Mouse (Mus musculus): ENCODE results near the gene Mettl21a. TPM values are rescaled to one million over a fixed set of nuclear protein-coding genes. Genes with fewer than 3 reads are reported as not detected.
"Not testable (repeated sequence)": the region's sequence is repeated elsewhere in the genome, so short reads cannot be mapped to it uniquely, and the experiment has no call there.

Gene Mettl21a
- total and polyA plus RNA-seq, 2 experiments from 2014 or later: 11.8 to 17.0 TPM

- no peak overlapping the region for H3K4me2 ChIP-seq (ENCODE audit: low read depth)
- TF ChIP-seq CTCF (IDR thresholded peaks at IDR 0.05; ENCODE audit: low read depth): no peak
- no peak overlapping the region for H3K4me3 ChIP-seq (ENCODE audit: low read depth, low read length)
- H3K27me3 ChIP-seq (ENCODE audit: insufficient read depth, low read length): no peaks in the 10 kb centered on the region
- no peak overlapping the region for H3K9ac ChIP-seq
- ATAC-seq: no peak
- no peaks in the 10 kb centered on the region for H3K9me3 ChIP-seq (ENCODE audit: low read length)
- peaks cover 11% of the 10 kb centered on the region; the same call in 1 of the 2 replicates for H3K36me3 ChIP-seq (ENCODE audit: insufficient read depth)
- no peak overlapping the region for H3K27ac ChIP-seq (ENCODE audit: low read depth, low read length)
- no peak for DNase-seq
- no peaks in the 10 kb centered on the region for H3K4me1 ChIP-seq (ENCODE audit: insufficient read depth)
- 79% methylated on average over 7 of the region's 7 CpGs for WGBS
Observed at GRCm38 (mm10) chr1:64600413-64601077, 16.5 kb downstream of the Mettl21a start.

DNA sequence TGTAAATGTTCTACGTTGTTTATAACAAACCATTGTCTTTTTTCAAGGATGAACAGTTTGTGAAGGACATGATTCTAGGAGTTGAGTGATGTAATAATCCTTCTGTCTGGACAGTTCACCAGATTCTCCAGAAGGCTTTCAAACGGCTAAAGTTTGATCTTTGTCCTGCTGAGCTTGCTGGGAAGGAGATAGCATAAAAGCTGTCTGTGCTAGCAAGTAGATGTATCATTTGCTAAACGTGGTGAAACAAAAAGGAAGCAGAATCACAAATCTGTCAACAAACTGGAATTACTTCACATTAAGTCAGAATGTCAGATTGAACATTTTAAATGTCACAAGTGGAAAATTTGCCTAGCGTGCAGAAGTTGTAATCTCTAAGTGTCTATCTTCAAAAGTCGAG, 18.1 kb downstream of the Mettl21a start:
- TF ChIP-seq CTCF (IDR thresholded peaks at IDR 0.05; ENCODE audit: low read depth): no peak
- Histone ChIP-seq H3K9ac (no peak overlapping the region), H3K27me3 (ENCODE audit: insufficient read depth, low read length) (no peaks in the 10 kb centered on the region), H3K36me3 (ENCODE audit: insufficient read depth) (peaks cover 7% of the 10 kb centered on the region; the same call in 1 of the 2 replicates), H3K9me3 (ENCODE audit: low read length) (no peaks in the 10 kb centered on the region), H3K4me1 (ENCODE audit: insufficient read depth) (no peaks in the 10 kb centered on the region), H3K27ac (ENCODE audit: low read depth, low read length) (no peak overlapping the region), H3K4me3 (ENCODE audit: low read depth, low read length) (no peak overlapping the region), H3K4me2 (ENCODE audit: low read depth) (no peak overlapping the region)
- ATAC-seq: no peak
- DNase-seq: no peak
- WGBS: 55% methylated on average over 5 of the region's 5 CpGs

DNA sequence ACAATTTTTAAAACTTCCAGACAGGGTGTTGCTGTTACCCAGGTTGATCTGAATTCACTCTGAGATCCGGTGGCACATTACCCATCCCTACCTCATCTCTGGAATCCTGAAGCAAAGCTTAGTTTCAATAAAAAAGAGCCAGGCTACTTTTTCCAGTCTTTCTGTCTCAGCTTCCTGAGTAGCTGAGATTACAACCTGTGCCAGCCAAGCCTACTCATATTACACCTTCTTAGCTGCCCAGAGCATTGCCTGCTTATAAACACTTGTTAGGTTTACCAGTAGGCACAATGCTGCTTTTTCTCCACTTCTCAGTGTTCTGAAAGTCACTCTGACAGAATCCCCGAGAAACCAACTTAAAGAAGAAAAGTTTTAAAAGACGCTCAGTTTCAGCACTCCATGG, 38.2 kb downstream of the Mettl21a start:
- ATAC-seq (no peak), DNase-seq (no peak)
- H3K27me3 ChIP-seq (ENCODE audit: insufficient read depth, low read length): no peaks in the 10 kb centered on the region
- H3K4me1 ChIP-seq (ENCODE audit: insufficient read depth): no peaks in the 10 kb centered on the region
- no peak for TF ChIP-seq CTCF (IDR thresholded peaks at IDR 0.05; ENCODE audit: low read depth)
- H3K27ac ChIP-seq (ENCODE audit: low read depth, low read length): no peak overlapping the region
- peaks cover 33% of the 10 kb centered on the region for H3K36me3 ChIP-seq (ENCODE audit: insufficient read depth)
- H3K4me2 ChIP-seq (ENCODE audit: low read depth): no peak overlapping the region
- WGBS: 96% methylated on average over 3 of the region's 3 CpGs
- H3K9ac ChIP-seq: no peak overlapping the region
- no peak overlapping the region for H3K4me3 ChIP-seq (ENCODE audit: low read depth, low read length)
- H3K9me3 ChIP-seq (ENCODE audit: low read length): no peaks in the 10 kb centered on the region

GRCm38 (mm10) chr1:64577911-64578310, 39.1 kb downstream of the Mettl21a start:
- peaks cover 33% of the 10 kb centered on the region for H3K36me3 ChIP-seq (ENCODE audit: insufficient read depth)
- WGBS: 63% methylated on average over 9 of the region's 9 CpGs
- ATAC-seq; H3K27ac ChIP-seq (ENCODE audit: low read depth, low read length); H3K27me3 ChIP-seq (ENCODE audit: insufficient read depth, low read length); H3K4me3 ChIP-seq (ENCODE audit: low read depth, low read length); H3K4me1 ChIP-seq (ENCODE audit: insufficient read depth); H3K9me3 ChIP-seq (ENCODE audit: low read length); H3K4me2 ChIP-seq (ENCODE audit: low read depth); H3K9ac ChIP-seq; DNase-seq: not testable (repeated sequence)

DNA sequence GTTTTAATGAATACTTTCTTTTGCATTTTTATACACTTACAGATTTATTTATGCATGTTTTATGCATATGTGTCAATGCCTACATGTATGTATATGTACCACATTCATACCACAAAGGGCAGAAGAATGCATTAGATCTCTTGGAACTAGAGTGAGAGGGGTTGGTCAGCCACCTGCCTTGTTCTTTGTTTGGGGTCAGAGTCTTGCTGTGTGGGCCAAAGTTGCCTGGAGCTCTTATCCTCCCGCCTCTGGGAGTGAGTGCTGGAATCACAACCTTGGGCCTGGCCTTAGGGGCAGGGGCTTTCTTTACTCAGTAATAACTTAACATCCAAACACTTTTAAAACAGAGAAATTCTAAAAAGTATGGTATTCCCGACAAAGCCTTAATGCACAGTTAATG, 40.3 kb downstream of the Mettl21a start:
- H3K4me1 ChIP-seq (ENCODE audit: insufficient read depth): no peaks in the 10 kb centered on the region
- no peaks in the 10 kb centered on the region for H3K27me3 ChIP-seq (ENCODE audit: insufficient read depth, low read length)
- no peak overlapping the region for H3K4me3 ChIP-seq (ENCODE audit: low read depth, low read length)
- H3K9ac ChIP-seq: no peak overlapping the region
- WGBS: 64% methylated on average over 2 of the region's 2 CpGs
- no peak for ATAC-seq
- DNase-seq: no peak
- H3K36me3 ChIP-seq (ENCODE audit: insufficient read depth): peaks cover 32% of the 10 kb centered on the region
- no peaks in the 10 kb centered on the region for H3K9me3 ChIP-seq (ENCODE audit: low read length)
- H3K4me2 ChIP-seq (ENCODE audit: low read depth): no peak overlapping the region
- H3K27ac ChIP-seq (ENCODE audit: low read depth, low read length): no peak overlapping the region
- no peak for TF ChIP-seq CTCF (IDR thresholded peaks at IDR 0.05; ENCODE audit: low read depth)

DNA sequence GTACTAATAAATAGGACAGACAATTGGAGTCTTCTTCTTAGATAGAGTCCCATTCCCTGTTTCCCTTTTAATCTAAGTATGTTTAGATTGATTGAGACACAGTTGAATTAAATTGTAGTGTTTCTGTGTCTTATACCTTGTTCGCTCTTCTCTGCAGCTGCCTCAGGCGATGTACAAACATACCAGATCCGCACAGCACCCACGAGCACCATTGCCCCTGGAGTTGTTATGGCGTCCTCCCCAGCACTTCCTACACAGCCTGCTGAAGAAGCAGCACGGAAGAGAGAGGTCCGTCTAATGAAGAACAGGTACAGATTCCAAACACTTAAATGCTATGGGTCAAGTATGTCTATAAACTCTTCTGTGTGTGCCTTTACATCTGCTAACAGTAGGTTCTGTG, 41.0 kb downstream of the Mettl21a start:
- Histone ChIP-seq H3K4me3 (ENCODE audit: low read depth, low read length) (no peak overlapping the region), H3K36me3 (ENCODE audit: insufficient read depth) (peaks cover 32% of the 10 kb centered on the region), H3K27me3 (ENCODE audit: insufficient read depth, low read length) (no peaks in the 10 kb centered on the region), H3K4me1 (ENCODE audit: insufficient read depth) (no peaks in the 10 kb centered on the region), H3K4me2 (ENCODE audit: low read depth) (no peak overlapping the region), H3K9ac (no peak overlapping the region), H3K27ac (ENCODE audit: low read depth, low read length) (no peak overlapping the region), H3K9me3 (ENCODE audit: low read length) (no peaks in the 10 kb centered on the region)
- ATAC-seq (no peak), DNase-seq (no peak)
- no peak for TF ChIP-seq CTCF (IDR thresholded peaks at IDR 0.05; ENCODE audit: low read depth)
- WGBS: 87% methylated on average over 7 of the region's 7 CpGs

DNA sequence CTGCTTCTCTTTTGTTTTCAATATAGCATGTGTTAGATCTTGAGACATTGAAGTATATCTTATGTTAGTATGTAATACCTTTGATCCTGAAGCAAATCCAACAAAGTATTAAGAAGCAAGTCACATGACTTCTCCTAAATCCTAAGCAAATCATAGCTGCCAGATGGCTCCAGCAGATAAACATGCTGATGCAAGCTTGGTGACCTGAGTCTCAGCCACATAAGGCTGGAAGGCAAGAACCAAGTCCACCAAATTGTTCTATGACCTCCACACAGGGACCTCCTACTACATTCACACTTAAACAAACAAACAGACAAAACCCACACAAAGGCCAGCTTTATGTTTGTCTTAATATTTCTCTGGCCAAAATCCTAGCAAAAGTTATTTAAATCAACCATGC, 48.8 kb downstream of the Mettl21a start:
- Histone ChIP-seq H3K36me3 (ENCODE audit: insufficient read depth) (peaks cover 17% of the 10 kb centered on the region; the same call in 1 of the 2 replicates), H3K4me2 (ENCODE audit: low read depth) (no peak overlapping the region), H3K4me1 (ENCODE audit: insufficient read depth) (no peaks in the 10 kb centered on the region), H3K9ac (no peak overlapping the region), H3K27me3 (ENCODE audit: insufficient read depth, low read length) (no peaks in the 10 kb centered on the region), H3K4me3 (ENCODE audit: low read depth, low read length) (no peak overlapping the region), H3K27ac (ENCODE audit: low read depth, low read length) (no peak overlapping the region), H3K9me3 (ENCODE audit: low read length) (no peaks in the 10 kb centered on the region)
- TF ChIP-seq CTCF (IDR thresholded peaks at IDR 0.05; ENCODE audit: low read depth): no peak
- ATAC-seq: no peak
- no peak for DNase-seq
